Mouse (Mus musculus) kidney, adult 2 months (tissue): Measurements from ENCODE around the gene Coa5. TPM values are rescaled to one million over a fixed set of nuclear protein-coding genes. Genes with fewer than 3 reads are reported as not detected.

Source experiments
- DNase-seq: peaks from one replicate; pipeline ENCODE4 v3.0.0; 2021
- H3K27ac ChIP-seq: fragments of 200-500 bp; 2 replicates; pipeline ENCODE4 v1.5.1; 2012; ENCODE audit warnings: low read depth, low read length, control low read depth, inconsistent platforms; ENCODE audit not compliant: insufficient read depth
- H3K27me3 ChIP-seq: fragments of 200-500 bp; replicated peaks from 2 replicates; pipeline ENCODE4 v1.6.1; 2012; ENCODE audit warnings: mild to moderate bottlenecking, moderate library complexity, low read length, inconsistent platforms; ENCODE audit not compliant: control insufficient read depth, insufficient read depth
- H3K36me3 ChIP-seq: fragments of 200-500 bp; 2 replicates; pipeline ENCODE4 v1.6.1; 2012; ENCODE audit warnings: mild to moderate bottlenecking, moderate library complexity, low read length, inconsistent platforms; ENCODE audit not compliant: control insufficient read depth, insufficient read depth
- H3K4me1 ChIP-seq: fragments of 200-500 bp; 2 replicates; pipeline ENCODE4 v1.6.1; 2011; ENCODE audit warnings: low read length; ENCODE audit not compliant: control insufficient read depth, insufficient read depth
- H3K4me3 ChIP-seq: fragments of 200-500 bp; 2 replicates; pipeline ENCODE4 v1.5.1; 2011; ENCODE audit warnings: mild to moderate bottlenecking, low read depth, low read length, control low read depth; ENCODE audit not compliant: insufficient read depth
- CTCF ChIP-seq: fragments of 200-500 bp; conservative IDR thresholded peaks from 2 replicates; pipeline ENCODE4 v1.5.1; 2011; ENCODE audit warnings: low read depth, mild to moderate bottlenecking, control low read depth, low read length, moderate library complexity, mixed read lengths; ENCODE audit not compliant: insufficient read depth, insufficient read length
- POLR2A ChIP-seq: fragments of 200-500 bp; IDR thresholded peaks from one replicate; pipeline ENCODE4 v1.6.1; 2011; ENCODE audit warnings: low read depth, low read length, control low read depth
- WGBS: fragments of 180-500 bp; shearing (Covaris S2); methylation state at CpG from one replicate; pipeline ENCODE4 v1.1.7; 2018; 5-methylcytosine and 5-hydroxymethylcytosine counted together
- polyA plus RNA-seq: library from polyadenylated mRNA; depleted of rRNA; stranded (reverse); fragments of >200 nt; gene quantifications from 2 replicates; pipeline ENCODE4 v1.2.3, GENCODE M21; 2012

Gene Coa5
- polyA plus RNA-seq, 1 experiment = 83.9 TPM

DNA sequence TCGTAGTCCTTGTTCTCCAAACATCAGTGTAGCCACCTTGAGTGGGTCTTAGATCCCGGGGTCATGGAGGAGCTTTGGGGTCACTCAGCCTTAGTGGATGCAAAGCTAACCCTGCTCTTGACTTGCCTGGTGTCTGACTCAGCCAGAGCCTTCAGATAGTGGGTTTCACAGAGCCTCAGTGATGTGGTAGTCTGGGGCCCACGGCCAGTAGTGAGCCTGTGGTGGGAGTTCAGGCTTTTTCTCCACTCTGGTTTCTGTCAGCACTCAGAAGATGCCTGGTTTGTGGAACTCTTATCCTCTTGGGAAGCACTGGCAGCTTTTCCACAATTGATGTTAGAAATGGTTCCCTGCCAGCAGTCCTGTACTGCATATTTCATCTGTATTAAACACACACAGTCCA, 45.6 kb downstream of the Coa5 start:
- no peak for DNase-seq
- Histone ChIP-seq H3K4me1 (no peaks in the 10 kb centered on the region), H3K36me3 (no peaks in the 10 kb centered on the region), H3K4me3 (no peak overlapping the region), H3K27ac (no peak overlapping the region), H3K27me3 (no peaks in the 10 kb centered on the region)
- TF ChIP-seq POLR2A (no peak), CTCF (no peak)
- 84% methylated on average over 3 of the region's 3 CpGs for WGBS

DNA sequence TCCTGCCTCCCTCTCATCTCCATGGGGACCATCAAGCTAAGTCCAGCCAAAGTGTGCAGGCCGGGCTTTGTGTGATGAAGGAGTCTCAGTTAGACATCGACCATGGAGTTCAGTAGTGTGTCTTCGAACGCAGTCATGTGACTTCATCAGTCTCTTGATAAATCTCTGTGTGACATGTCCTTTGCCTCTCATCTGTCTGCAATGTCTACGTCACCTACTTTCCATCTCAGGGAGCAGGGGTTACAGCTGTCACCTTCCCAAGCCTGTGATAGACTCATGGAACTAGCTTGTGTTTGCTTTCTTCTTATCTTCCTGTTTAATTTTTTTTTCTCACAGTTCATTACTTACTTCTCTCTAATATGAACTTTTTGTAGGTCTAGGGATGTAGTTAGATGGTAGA, 49.0 kb downstream of the Coa5 start:
- Histone ChIP-seq H3K4me1 (no peaks in the 10 kb centered on the region), H3K36me3 (no peaks in the 10 kb centered on the region), H3K4me3 (no peak overlapping the region), H3K27ac (no peak overlapping the region), H3K27me3 (no peaks in the 10 kb centered on the region)
- whole genome bisulfite sequencing = 93% methylated on average over 5 of the region's 5 CpGs
- DNase-seq = no peak
- no peak for TF ChIP-seq CTCF
- no peak for TF ChIP-seq POLR2A

DNA sequence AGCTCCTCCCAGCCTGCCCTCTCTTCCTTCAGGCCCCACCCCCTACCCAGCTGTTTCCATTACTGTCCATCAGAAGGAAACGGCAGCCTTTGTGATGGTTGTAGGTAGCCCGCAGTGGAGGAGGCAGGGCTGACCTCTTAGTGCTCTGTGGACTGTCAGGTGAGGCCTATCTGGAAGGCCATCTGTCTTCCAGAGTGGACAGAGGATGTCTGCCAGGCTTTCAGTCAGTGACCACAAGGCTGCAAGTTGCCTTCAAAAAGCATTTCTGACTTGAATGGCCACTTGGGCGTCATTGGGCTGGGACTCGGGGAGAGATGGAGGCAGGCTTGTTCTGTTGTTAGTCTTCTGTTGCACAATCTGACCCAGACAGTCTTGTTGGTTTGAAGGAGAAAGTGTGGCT, 50.4 kb downstream of the Coa5 start:
- H3K4me3 ChIP-seq = no peak overlapping the region
- 77% methylated on average over 4 of the region's 4 CpGs for WGBS
- no peaks in the 10 kb centered on the region for H3K36me3 ChIP-seq
- H3K4me1 ChIP-seq = no peaks in the 10 kb centered on the region
- H3K27ac ChIP-seq = no peak overlapping the region
- no peak for DNase-seq
- no peaks in the 10 kb centered on the region for H3K27me3 ChIP-seq
- TF ChIP-seq CTCF = no peak
- TF ChIP-seq POLR2A = no peak

DNA sequence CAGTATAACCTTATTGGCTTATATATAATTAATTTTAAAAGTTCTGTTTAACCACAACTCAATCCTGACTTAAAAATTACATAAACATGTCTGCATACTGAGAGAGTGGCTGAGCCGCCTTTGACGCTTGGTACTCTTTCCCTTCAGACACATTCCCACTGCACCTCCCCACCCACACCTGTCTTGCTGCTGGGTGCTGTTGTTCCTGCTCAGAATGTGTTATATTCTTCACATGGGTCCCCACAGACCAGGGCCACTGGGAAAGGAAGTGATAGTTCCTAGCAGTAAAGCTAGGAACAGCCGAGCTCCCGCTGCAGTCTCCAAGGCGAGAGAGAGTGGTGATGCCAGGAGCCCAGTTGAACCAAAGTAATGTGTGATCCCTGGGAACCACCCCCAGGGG, 51.8 kb downstream of the Coa5 start:
- Histone ChIP-seq H3K36me3 (no peaks in the 10 kb centered on the region), H3K4me1 (no peaks in the 10 kb centered on the region), H3K27me3 (no peaks in the 10 kb centered on the region), H3K27ac (no peak overlapping the region), H3K4me3 (no peak overlapping the region)
- TF ChIP-seq POLR2A (no peak), CTCF (no peak)
- 97% methylated on average over 5 of the region's 5 CpGs for WGBS
- DNase-seq = no peak

DNA sequence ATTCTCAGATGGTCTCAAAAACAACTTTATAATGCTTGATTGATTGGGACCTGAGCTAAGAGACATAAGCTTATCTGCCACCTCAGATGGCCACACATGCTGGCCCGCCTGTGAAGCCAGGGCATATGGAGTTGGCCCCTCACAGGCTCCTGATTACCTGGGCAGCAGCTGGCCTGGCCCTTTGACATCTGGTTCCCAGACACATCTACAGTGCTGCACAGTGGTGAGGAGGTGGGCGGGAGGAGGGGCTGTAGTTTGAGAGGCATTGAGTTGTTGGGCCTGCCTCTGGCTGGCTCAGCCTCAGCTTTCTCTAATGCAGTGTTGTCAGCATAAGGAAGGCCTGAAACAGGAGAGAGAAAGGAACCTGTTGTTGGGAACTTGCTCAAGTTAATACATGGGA, 53.2 kb downstream of the Coa5 start:
- no peak for DNase-seq
- H3K4me1 ChIP-seq = no peaks in the 10 kb centered on the region
- no peak overlapping the region for H3K27ac ChIP-seq
- H3K4me3 ChIP-seq = no peak overlapping the region
- 98% methylated on average over 2 of the region's 2 CpGs for WGBS
- H3K36me3 ChIP-seq = no peaks in the 10 kb centered on the region
- no peaks in the 10 kb centered on the region for H3K27me3 ChIP-seq
- no peak for TF ChIP-seq CTCF
- TF ChIP-seq POLR2A = no peak

DNA sequence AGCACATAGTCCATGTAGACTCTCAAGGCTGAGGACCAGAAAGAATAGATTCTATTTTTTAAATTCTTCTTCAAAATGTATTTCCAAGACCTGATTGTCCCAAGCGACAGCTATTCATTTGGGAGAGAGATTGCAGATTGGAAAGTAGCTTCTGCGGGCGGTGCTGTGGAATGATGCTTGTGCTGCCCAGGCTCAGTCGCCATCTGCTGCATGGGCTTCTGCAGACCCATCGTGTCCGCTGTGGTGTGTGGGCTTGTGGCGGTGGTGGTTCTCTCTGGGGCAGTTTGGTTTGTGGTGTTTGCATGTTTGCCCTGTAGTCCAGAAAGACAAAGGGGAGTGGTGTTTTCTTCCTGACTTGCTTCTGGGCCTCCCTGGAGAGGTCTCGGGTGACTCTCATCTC, 53.7 kb downstream of the Coa5 start:
- TF ChIP-seq CTCF = no peak
- TF ChIP-seq POLR2A = no peak
- Histone ChIP-seq H3K27me3 (no peaks in the 10 kb centered on the region), H3K27ac (no peak overlapping the region), H3K4me3 (no peak overlapping the region), H3K4me1 (no peaks in the 10 kb centered on the region), H3K36me3 (no peaks in the 10 kb centered on the region)
- no peak for DNase-seq
- 92% methylated on average over 8 of the region's 8 CpGs for WGBS

DNA sequence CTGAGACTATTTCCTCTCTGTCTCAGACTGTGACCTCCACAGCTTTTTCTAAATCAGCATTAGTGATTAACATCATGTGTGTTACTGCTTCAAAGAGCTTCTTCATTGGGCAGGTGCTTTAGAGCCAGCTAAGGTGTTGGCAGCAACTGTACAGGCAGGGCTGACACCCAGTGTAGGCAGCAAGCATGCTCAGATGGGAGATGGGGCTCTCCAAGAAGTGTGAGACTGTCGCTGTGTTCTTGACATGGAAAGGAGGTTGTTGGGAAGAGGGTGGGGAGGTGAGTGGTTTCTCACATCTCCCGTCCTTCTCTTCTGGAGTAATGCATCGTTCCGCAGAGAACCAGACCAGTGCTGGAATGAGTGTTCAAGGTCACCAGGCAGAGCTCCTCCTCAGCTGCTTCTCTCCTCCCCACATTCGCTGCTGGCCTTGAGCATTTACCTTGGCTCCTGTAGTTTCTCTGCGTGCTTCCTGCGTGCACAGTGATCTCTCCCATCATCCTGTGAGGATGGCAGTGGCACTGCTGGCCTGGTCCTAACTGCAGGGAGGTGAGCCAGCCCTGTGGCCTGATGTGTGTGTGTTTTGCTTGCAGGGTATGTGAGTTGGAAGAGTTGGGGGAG, 61.0 kb downstream of the Coa5 start:
- Histone ChIP-seq H3K27me3 (no peaks in the 10 kb centered on the region), H3K36me3 (no peaks in the 10 kb centered on the region), H3K27ac (no peak overlapping the region), H3K4me3 (no peak overlapping the region), H3K4me1 (no peaks in the 10 kb centered on the region)
- no peak for DNase-seq
- WGBS = 81% methylated on average over 7 of the region's 7 CpGs
- TF ChIP-seq CTCF = no peak
- TF ChIP-seq POLR2A = no peak
